11 mouse cellular contexts compared by ENCODE assay signal in genomic region chr8:34573007-34573881, GRCm38 (mm10).
DNase-seq lines count a peak whose midpoint lies in the region; ATAC-seq lines count a peak whose summit lies in the region.
"Had no signal": no experiment of that assay in that cellular context is flagged by ENCODE, and none has a peak within 500 bp of the region (broad histone marks: within the 10 kb centered on the region; RNA-seq: fewer than 3 reads in every experiment).

No protein-coding gene starts in this region.

- peak; percentile 4 for DNase-seq in kidney, adult 9 months
- DNase-seq in kidney, adult 18-20 months: no peak
- DNase-seq in embryo, embryonic 11 days: peak; percentile 61
- DNase-seq in limb, embryonic 10.5 days (ENCODE audit: low spot score): peak; percentile 45
- DNase-seq in neural tube, embryonic 11.5 days (ENCODE audit: low spot score): peak; percentile 26
- DNase-seq in natural killer cell, adult 2 months (ENCODE audit: low spot score in 2 of 2): no peak
- no peak for DNase-seq in cerebellum, adult 18-20 months
- DNase-seq in cerebellum, adult 11 months: no peak
- DNase-seq: right cerebral cortex, adult 18-20 months had no signal

- no peak overlapping the region for H3K9ac ChIP-seq in neural tube, embryonic 11.5 days (ENCODE audit: low read length)
- H3K9ac ChIP-seq: forebrain, embryonic 13.5 days; midbrain, embryonic 12.5 days had no signal

- ATAC-seq in neural tube, embryonic 11.5 days (ENCODE audit: insufficient read depth, low FRiP score, low TSS enrichment): no peak
- ATAC-seq: forebrain, embryonic 13.5 days had no signal

- no peaks in the 10 kb centered on the region for H3K27me3 ChIP-seq in limb, embryonic 10.5 days (ENCODE audit: low read depth, poor library complexity, severe bottlenecking)
- H3K27me3 ChIP-seq in neural tube, embryonic 11.5 days (ENCODE audit: control insufficient read depth, insufficient read depth, low read length): no peaks in the 10 kb centered on the region
- H3K27me3 ChIP-seq: forebrain, embryonic 13.5 days; midbrain, embryonic 12.5 days had no signal

- H3K9me3 ChIP-seq in limb, embryonic 10.5 days (replicated peaks): no peaks in the 10 kb centered on the region
- no peaks in the 10 kb centered on the region for H3K9me3 ChIP-seq in neural tube, embryonic 11.5 days (ENCODE audit: control insufficient read depth, low read length)
- H3K9me3 ChIP-seq: forebrain, embryonic 13.5 days; midbrain, embryonic 12.5 days had no signal

- no peak overlapping the region for H3K4me2 ChIP-seq in neural tube, embryonic 11.5 days (ENCODE audit: low read depth)
- H3K4me2 ChIP-seq: forebrain, embryonic 13.5 days; midbrain, embryonic 12.5 days had no signal

- peak overlapping the region; percentile 74 for H3K27ac ChIP-seq in limb, embryonic 10.5 days
- H3K27ac ChIP-seq in neural tube, embryonic 11.5 days (ENCODE audit: low read depth, low read length): no peak overlapping the region
- H3K27ac ChIP-seq: forebrain, embryonic 13.5 days; midbrain, embryonic 12.5 days had no signal

- WGBS in limb, embryonic 10.5 days: 39% methylated on average over 9 of the region's 9 CpGs
- 48% methylated on average over 9 of the region's 9 CpGs for WGBS in neural tube, embryonic 11.5 days

- no peaks in the 10 kb centered on the region for H3K36me3 ChIP-seq in limb, embryonic 10.5 days
- H3K36me3 ChIP-seq in neural tube, embryonic 11.5 days (ENCODE audit: control insufficient read depth, insufficient read depth, low read length): no peaks in the 10 kb centered on the region
- H3K36me3 ChIP-seq: midbrain, embryonic 12.5 days had no signal

- no peak overlapping the region for H3K4me3 ChIP-seq in limb, embryonic 10.5 days
- no peak overlapping the region for H3K4me3 ChIP-seq in neural tube, embryonic 11.5 days (ENCODE audit: low read depth, low read length)
- H3K4me3 ChIP-seq: forebrain, embryonic 13.5 days; midbrain, embryonic 12.5 days had no signal

- peaks cover 21% of the 10 kb centered on the region for H3K4me1 ChIP-seq in limb, embryonic 10.5 days
- peaks cover 4% of the 10 kb centered on the region; the same call in 1 of the 2 replicates for H3K4me1 ChIP-seq in neural tube, embryonic 11.5 days (ENCODE audit: control insufficient read depth, insufficient read depth, low read length)
- H3K4me1 ChIP-seq: forebrain, embryonic 13.5 days had no signal

Comparison
In these comparisons a context has a peak if more than half of its experiments do, and no peak if none do; other contexts are left out.
1. DNase-seq: peak in kidney, adult 9 months (single experiment), embryo, embryonic 11 days (single experiment), limb, embryonic 10.5 days (single experiment) and neural tube, embryonic 11.5 days (single experiment); none in kidney, adult 18-20 months (single experiment), natural killer cell, adult 2 months (0 of 2), cerebellum, adult 18-20 months (0 of 2) and cerebellum, adult 11 months (single experiment).